In genomic region chr14:77478692-77479091, GRCm38 (mm10) we compare ENCODE assay signal across 27 mouse cellular contexts.
"Had no signal": no experiment of that assay in that cellular context is flagged by ENCODE, and none has a peak within 500 bp of the region (broad histone marks: within the 10 kb centered on the region; RNA-seq: fewer than 3 reads in every experiment).

No protein-coding gene starts in this region.

- H3K27ac ChIP-seq: gastrocnemius, adult 2 months; heart, adult 2 months; hindbrain, embryonic 10.5 days; hindbrain, embryonic 14.5 days; intestine, embryonic 15.5 days; layer of hippocampus, adult 2 months; left cerebral cortex, adult 2 months; limb, embryonic 10.5 days; limb, embryonic 12.5 days; liver, embryonic 13.5 days; liver, embryonic 15.5 days had no signal

- H3K9me3 ChIP-seq: heart, embryonic 12.5 days; hindbrain, embryonic 10.5 days; hindbrain, embryonic 12.5 days; intestine, embryonic 15.5 days; limb, embryonic 10.5 days; limb, embryonic 12.5 days; liver, embryonic 13.5 days; liver, embryonic 15.5 days had no signal

- H3K4me1 ChIP-seq: limb, embryonic 12.5 days; liver, embryonic 13.5 days; liver, embryonic 15.5 days had no signal

- H3K27me3 ChIP-seq: heart, embryonic 12.5 days; hindbrain, embryonic 12.5 days; intestine, embryonic 15.5 days; limb, embryonic 12.5 days; liver, embryonic 13.5 days; liver, embryonic 15.5 days had no signal

- H3K4me3 ChIP-seq: gastrocnemius, adult 2 months; heart, adult 2 months; heart, embryonic 12.5 days; hindbrain, embryonic 10.5 days; hindbrain, embryonic 12.5 days; intestine, embryonic 15.5 days; layer of hippocampus, adult 2 months; left cerebral cortex, adult 2 months; limb, embryonic 10.5 days; limb, embryonic 12.5 days; liver, embryonic 13.5 days; liver, embryonic 15.5 days had no signal

- ATAC-seq: inflammation-experienced regulatory T-cells, adult 6 months; intestine, embryonic 15.5 days; intestine, postnatal 0 days; liver, postnatal 0 days had no signal

- H3K4me2 ChIP-seq: heart, embryonic 12.5 days; hindbrain, embryonic 12.5 days; hindbrain, embryonic 14.5 days; intestine, embryonic 15.5 days; limb, embryonic 12.5 days; liver, embryonic 11.5 days; liver, embryonic 13.5 days; liver, embryonic 15.5 days had no signal

- DNase-seq: gastrocnemius, adult 2 months; gastrocnemius, postnatal 10 days; gastrocnemius, postnatal 25 days; heart, adult 2 months; heart, postnatal 10 days; heart, postnatal 4 days; kidney, adult 18-20 months; kidney, adult 8-10 months; kidney, postnatal 10 days; kidney, postnatal 25 days; kidney, postnatal 4 days; liver; liver, embryonic 13.5 days; liver, postnatal 0 days had no signal

- H3K9ac ChIP-seq: heart, embryonic 12.5 days; hindbrain, embryonic 12.5 days; hindbrain, embryonic 14.5 days; intestine, embryonic 15.5 days; limb, embryonic 12.5 days; liver, embryonic 13.5 days; liver, embryonic 15.5 days; liver, postnatal 0 days had no signal

- H3K36me3 ChIP-seq: heart, embryonic 12.5 days; hindbrain, embryonic 10.5 days; hindbrain, embryonic 12.5 days; intestine, embryonic 15.5 days; limb, embryonic 10.5 days; limb, embryonic 12.5 days; liver, embryonic 13.5 days; liver, embryonic 15.5 days had no signal
